Mouse (Mus musculus): ENCODE measurements around the gene Napb.
"Not testable (repeated sequence)": the region's sequence is repeated elsewhere in the genome, so short reads cannot be mapped to it uniquely, and the experiment has no call there.

Napb gene

DNA sequence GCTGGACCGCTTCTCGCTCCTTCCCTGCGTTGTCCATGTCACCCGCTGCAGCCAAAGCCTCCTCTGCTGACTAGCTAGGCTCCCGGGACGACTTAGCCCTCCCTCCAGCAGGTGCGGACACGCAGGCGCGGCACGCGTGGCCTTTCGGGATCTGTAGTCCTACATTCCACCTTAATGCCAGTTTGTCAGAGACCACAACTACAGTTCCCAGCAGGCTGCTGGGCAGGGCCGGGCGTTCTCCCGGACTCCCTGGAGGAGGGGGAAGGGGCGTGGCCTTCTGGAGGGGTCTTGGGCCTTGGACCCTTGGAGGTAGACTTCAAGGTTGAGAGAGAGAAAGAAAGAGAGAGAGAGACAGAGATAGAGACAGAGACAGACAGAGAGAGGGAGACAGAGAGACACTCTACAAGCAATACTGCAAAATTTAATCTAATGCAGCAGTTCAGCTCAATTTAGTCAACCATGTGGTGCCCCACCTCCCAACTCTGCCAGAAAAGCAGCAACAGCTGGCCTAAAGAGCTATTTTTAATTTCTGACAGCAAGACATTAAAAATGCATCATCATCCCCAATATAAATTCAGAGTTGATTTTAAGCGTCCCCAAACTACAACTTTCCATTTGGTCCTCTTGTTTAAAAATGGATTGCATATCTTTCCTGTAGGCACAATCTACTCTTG, at the start of gene Napb:
Gene Napb (minus strand): TSS at position 141 of the 674 bp plus-strand sequence.
- DNase-seq (ENCODE audit: low spot score in 2 of 2), result peak; percentile 91 to 92

DNA sequence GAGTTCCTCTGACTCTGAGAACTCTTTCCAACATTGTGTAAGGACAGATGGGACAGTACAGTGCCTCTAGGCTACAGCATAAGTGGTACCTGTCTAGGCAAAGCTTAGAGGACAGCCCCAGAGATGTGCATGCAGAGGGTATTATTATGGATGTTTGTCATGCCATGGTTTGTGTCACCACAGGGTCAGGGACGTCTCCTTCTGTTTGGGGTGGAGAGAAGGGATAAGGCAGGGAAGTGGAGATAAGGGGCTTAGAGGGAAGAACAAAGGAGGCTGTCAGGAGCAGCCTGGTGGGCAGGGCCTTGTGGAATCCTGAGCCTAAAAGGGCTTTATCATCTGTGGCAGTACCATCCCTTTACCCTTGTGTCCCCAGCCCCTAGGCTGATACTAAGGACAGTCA, 49.4 kb upstream of the Napb start, which contains the start of gene 8030411F24Rik:
Gene 8030411F24Rik (plus strand): TSS at position 301 of the 400 bp plus-strand sequence.
- DNase-seq (ENCODE audit: low spot score in 2 of 2), result no peak

DNA sequence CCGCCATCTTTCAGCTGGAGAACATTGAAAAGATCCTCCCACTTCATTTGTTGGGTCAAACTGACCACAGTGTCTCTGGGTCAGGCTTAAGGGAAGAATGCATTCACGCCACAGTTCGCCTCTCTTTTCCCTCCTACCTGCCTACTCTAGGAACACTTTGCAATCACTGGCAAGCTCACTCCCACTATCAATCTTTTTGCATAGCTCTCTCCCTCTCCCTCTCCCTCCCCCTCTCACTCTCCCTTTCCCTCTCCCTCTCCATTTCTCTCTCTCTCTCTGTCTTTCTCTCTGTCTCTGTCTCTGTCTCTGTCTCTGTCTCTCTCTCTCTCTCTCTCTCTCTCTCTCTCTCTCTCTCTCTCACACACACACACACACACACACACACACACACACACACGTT, 39.1 kb upstream of the Napb start, which contains the start of gene Cst11:
Gene Cst11 (minus strand): TSS at position 101 of the 400 bp plus-strand sequence.
- DNase-seq (ENCODE audit: low spot score in 2 of 2), result not testable (repeated sequence)

DNA sequence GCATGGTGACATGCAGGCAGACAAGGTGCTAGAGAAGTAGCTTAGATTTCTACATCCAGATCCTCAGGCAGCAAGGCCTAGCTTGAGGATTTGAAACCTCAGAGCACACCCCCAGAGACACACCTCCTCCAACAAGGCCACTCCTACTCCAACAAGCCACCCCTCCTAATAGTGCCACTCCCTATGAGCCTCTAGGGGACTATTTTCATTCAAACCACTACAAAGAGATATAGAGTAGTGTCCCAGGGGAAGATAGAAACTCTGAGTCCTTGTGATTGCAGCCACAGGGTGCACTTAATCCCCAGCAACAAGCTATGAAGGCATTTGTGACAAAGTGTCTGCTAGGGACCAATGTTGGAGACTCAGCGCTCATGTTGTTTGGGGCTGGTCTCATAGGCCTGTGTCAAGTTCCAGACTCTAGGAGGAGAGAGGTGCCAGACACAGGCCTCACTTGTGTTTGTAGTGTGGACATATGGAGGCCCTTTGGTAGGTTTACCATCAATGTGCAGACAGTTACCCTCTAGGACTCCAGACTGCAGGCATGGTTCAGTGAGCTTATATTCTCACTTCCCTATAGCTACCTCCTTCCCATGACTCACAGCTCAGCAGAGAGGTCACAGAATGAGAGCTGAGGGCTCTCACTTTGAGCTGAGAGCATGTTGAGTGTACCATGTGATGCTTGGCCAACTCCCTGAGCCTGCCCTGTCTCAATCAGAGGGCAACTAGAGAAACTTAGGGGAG, 31.6 kb upstream of the Napb start:
- no peak for DNase-seq (ENCODE audit: low spot score in 2 of 2)

DNA sequence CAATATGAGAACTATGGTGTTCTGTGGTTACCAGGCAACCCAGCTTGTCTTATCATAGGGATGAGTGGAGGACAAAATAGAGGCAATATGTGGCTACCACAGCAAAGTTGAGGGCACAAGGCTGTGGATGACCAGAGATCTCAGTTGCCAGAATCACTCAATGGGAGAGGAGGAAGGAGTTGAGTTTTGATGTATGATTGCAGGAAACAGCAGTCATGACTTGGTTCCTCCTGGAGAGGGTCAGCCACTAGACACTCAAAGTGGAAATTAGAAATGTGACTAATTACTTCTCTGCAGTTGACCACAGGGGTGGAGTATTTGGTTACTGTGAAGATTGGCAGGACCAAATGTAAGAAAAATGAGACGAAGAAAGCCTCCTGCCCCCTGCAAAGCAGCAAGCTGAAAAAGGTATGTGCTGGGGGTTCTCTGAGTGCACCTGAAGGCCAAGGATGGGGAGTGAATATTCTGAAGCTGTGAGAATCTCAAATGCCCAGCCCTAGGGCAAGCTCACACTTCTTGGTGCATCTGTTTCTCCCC, 22.1 kb upstream of the Napb start:
- DNase-seq (ENCODE audit: low spot score in 2 of 2), result no peak

DNA sequence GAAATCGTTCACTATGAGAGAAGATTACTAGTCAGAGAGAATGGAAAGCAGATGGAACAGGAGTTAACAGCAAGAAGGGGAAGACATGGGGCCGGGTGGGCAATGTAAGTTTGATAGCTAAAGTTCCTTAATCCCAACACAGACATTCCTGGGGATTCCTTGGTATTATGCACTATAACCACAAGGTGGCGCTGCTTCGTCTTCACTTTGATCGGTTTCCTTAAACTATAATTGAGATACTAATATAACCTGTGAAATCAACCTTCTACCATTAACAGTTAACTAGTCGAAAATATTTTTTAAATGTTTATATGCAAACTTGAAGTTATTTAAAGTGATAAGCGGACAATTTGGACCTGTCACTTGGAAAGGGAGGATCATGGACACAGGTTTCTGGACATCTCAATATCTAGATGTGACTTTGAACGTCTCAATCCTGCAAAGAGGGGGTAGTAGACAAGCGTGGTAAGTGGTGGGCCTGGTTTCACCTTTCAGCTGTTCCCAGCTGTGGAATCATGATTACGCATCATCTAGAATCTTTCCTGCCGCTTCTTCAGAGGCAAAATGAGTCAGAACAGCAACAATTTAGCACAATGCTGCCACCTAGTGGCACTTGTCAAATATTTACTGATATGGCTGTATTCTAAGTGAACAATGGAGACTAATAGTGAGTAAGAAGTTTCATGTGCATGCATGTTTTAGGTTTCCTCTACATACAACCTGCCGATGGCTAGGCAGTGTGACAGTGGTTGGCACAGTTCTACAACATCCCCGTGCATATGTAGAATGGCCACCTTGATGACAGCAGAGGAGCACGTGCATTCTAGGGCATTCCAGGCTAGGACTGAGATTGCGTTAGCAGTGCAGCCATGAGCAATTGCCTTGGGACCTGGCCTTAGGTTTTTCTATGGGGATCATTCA, 19.9 kb upstream of the Napb start:
- DNase-seq (ENCODE audit: low spot score in 2 of 2), result peak; percentile 28 to 61

DNA sequence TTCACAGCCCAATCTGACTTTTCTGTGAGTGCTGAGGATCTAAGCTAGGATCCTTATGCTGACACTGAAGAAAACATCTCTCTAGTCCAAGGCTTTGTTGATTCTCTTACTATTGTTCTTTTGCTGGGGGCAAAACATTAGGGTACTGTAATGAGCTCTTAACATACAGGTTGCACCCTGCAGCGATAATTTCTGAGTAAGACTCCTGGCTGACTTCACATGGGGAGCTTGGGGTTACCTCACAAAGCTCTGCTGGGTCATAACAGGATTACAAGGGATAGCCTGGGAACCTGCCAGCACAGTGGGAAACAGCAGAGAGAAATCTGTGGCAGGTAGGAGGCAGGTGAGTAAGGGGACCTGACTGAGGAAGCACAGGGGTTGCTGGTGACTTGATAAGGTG, 17.8 kb upstream of the Napb start, which contains the start of gene Cstl1:
Gene Cstl1 (plus strand): TSS at position 301 of the 400 bp plus-strand sequence.
- no peak for DNase-seq (ENCODE audit: low spot score in 2 of 2)

DNA sequence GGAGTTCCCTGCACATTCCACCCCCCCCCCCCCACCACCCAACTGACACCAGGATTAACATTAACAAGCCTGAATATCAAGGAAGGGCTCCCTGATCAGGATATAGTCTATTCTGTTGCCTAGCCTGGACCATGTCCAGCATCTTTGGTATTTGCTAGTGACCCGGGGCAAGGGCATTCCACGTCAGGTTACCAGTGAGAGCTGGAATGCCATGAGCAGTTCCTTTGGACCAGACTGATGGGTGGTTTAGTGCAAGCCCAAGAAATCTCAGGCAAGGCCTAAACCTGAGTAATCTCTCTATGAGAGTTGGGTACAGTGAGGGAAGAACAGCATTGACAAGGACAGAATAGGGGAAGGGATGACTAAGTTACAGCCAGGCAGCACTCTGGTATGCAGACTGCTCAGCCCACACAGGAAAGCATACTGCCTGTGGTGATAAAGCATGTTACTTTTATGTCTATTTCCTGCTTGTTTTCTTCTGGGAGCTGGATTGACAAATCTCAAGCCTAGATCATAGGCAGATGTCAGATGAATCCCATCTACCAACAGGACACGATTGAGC, 11.7 kb upstream of the Napb start:
- no peak for DNase-seq (ENCODE audit: low spot score in 2 of 2)

DNA sequence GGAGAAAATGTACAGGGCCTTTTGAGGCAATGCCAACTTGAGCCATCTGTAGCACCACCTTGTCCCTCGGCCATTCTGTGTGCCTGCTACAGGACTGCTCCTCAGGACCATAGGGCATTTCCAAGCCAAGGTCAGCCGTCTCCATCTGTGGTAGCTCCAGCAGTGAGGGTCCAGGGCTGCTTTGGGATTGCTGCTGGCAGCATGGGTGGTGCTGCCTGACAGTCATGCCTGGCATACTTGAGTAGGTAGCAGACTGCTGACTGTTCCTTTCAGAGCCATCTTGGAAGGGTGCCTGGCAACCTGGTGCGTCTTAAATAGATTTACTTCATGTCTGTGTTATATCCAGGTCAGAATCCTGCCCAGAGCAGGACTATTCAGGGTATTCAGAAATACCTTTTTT, 10.7 kb upstream of the Napb start:
- peak in 1 of 2 experiments; percentile 18 for DNase-seq (ENCODE audit: low spot score in 2 of 2)

DNA sequence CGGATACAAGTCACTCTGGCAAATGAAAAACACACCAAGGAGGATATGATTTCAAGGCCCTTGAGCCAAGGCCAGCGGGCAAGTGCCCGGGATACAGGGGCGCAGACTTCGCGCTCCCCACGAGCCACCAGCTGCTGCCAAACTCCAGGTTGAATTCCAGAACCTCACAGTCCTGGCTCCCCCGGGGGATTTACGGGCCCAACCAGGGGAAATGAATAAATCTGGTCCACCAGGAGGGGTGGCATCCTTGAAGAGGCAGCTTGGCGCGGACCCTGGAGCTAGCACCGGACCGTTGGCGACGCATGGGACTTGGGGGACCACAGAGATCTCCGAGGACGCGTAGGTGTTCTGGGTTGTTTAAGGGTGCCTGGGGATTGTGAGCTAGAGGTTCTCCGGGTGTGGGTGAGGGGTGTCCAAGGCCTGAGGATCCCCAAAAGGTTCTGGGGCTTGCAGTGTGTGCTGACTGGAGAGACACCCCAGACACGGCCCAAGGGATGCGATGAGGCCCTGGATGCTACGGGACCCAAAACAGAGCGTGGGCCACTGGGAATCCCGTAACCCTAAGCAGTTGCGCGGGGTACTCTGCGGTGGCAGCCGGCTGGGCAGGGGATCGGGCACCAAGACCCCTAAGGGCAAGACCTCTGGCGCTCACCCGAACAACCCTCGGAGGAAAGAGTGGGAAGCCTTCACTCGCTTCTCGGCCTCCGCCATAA, 497 bp downstream of the Napb start:
- DNase-seq (ENCODE audit: low spot score in 2 of 2), result peak; percentile 16 to 17

DNA sequence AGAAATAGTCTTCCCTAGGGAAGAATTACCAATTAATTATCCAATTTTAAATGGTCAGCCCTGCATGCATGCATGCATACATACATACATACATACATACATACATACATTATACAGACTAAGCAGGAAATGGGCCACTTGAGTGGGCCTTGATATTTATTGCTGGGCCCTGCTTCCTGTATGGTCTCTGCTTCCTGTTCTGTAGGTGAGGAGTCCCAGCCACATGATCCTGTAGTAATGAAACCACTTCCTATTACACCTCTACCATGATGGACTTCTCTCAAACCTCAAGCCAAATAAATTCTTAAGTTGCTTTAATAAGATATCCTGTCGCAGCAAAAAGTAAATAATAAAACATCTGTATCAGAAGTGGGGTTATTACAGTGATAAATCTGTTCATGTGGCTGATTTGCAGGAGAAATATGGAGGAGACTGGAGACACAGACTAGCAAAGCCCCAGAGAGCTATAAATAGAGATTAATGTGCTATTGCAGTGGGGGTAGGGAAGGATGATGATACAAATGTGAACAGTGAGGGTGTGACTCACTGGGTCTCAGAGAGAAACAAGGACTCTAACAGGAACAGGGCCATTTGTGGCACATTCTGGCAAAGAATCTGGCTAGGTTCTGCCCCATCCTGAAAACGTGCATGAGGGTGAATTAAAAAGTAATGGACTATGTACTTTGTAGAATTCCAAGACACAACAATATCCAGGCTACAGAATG, 12.8 kb downstream of the Napb start:
- no peak for DNase-seq (ENCODE audit: low spot score in 2 of 2)

DNA sequence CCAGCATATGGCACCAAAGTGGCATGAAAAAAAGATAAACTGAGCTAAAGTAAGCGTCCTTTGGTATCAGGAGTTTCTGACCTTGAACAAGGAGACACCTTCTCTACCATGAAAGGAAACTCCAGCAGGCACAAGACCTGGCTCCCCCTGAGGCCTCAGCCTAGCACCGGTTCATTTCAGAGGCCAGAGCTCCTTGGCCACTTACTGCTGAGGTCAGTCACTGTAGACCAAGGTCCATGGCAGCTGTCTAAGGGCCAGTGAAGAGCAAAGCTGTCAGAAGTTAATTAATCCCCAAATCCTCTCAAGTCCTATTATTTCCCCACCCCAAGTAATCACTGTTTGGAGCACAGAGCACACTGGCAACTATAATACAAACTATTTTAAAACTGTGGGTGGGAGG, 15.2 kb downstream of the Napb start:
- DNase-seq (ENCODE audit: low spot score in 2 of 2), result no peak

DNA sequence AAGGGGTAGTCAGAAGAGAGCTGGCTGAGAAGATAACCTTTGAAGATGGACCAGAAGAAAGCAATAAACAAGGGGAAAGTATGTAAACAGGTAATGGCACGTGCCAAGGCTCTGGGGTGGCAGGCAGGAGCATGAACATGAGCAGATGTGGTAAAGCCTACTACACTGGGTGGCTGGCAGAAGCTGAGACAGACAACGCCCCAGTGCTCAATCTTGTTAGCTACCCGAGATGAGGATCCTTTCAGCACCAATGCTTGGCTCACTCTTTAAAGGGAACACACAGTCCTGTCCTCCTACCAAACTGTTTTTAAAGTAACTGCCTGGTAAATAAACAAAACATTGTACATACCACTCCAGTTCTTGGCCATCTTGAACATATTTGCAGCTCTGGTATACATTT, 19.9 kb downstream of the Napb start:
- no peak for DNase-seq (ENCODE audit: low spot score in 2 of 2)

DNA sequence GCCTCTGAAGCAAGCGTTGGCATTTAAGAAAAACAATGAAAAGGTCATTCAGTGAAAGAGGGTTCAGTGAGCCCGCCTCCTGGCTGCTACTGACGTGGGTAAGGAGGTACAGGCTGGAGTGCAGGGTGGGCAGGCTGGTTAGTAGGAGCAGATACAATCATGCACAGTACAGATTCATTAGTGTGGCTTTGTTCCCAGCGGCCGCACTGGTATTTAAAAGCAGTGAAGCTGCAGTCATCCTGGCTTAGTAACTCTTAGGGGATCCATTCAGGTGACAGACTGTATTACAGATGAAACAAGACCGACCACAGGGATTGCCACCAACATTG, 25.1 kb downstream of the Napb start:
- DNase-seq (ENCODE audit: low spot score in 2 of 2), result no peak

DNA sequence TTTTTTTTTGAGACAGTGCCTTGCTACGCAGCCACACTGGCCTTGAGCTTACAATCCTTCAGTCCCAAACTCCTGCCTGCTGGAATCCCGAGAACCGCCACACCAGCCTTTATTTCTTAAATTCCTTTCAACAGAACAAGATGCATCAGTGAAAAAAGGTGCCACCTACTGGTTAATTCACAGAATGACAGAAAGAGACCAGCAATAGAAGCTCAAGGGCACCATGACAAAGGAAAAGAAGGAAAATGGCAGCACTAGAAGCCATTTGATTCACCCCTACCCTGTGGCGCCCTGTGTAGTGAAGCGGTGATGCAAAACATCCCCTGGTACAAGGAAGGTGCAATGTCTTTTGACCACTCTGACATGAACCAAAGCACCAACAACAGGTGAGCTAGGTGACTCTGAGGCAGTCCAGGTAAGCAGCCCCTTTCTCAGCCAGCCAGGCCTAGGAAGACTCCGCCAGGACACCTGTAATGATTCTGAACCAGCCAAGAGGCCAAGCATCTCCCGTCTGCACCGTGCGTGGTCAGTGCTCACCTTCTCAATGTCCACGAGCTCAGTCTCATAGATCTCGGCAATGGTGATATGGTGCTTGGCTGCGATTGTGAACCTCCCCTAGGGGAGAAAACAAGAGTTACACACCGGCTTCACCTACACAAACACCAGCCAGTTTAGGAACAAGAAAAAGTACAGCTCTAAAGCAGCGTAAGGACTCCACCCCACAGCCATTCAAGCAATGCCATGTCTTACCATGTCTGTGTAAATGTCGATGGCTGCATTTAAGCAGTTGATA, 25.7 kb downstream of the Napb start:
- no peak for DNase-seq (ENCODE audit: low spot score in 2 of 2)

DNA sequence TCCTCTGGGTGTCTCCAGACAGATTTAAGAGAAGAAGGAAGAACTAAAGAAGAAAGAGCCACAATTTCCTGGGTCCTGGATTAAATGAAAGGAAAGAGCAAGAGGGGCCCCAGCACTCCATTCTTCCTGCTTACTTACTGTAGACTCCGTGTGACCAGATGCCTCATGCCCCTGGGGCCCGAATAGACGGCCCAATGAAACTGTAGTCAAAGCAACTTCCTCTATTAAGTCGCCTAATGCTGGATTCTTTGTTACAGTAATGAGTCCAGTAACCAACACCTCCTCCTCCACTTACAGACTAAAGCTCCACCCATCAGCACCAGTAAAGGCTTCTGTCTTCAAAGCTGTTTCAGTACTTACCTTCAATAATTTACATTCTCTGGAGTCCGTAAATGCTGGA, 33.7 kb downstream of the Napb start:
- no peak for DNase-seq (ENCODE audit: low spot score in 2 of 2)

DNA sequence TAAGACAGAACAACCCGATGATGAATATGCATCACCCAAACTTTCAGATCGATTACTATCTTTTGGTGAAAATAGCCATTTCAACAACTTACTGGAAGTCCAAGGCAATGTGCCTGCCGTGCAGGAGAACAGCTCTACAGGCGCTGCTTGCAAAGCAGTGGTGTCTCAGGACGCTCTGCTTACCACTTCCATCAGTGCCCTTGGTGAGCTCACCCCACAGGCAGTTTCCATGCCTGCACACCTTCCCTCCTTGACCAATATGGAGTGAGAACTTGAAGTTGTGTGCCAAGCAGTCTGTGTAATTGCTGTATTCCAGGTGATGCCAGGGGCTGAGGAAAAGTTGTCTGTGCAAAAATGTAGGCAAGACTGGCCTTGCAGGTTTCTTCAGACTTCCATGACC, 41.5 kb downstream of the Napb start:
- no peak for DNase-seq (ENCODE audit: low spot score in 2 of 2)

DNA sequence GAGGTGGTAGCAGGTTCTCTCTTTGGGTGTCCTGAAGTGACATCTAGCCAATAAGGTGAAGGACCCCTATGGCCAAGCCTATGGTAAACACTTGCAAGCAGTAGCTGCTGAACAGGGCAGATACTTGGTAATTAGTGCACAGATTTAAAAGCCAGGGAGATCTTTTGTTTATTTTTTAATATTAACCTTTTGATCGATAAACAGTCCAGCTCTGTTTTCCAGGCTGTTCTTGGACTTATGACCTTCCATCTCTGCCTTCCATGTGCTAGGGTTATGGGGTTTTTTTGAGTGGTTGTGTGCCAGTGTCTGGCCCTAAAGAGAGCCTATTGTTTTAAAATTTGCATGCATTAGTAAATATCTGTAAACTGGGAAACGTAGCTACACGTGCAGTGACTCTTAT, 42.0 kb downstream of the Napb start:
- no peak for DNase-seq (ENCODE audit: low spot score in 2 of 2)

DNA sequence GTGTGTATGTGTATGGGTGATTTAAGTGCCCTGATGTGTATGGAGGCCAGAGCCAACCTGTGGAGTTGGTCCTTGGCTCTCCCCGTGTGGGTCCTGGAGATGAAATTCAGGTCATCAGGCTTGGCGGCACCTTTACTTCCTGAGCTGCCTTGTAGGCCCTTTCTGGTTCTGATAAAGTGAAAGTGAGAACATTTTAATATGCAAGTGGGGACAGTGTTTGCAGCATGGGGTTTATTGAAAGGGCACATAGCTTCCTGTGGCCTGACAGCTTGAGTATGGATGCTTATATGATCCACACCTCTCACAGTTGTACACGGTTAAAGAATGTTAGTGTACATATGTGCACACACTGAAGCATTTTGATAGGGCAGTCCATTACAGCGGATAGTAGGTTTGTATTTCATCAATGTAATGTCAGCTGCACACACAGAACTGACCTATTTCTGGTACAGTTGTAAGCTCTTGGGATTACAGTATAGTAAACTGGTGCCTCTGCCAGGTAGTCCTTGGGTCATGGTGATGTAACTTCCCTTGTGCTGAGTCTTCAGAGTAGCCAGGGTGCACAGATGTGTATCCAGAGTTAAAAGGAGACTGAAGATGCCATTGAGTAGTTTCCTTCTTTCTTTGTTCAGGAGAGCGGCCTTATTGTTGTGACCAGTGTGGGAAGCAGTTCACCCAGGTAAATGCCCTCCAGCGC, 42.7 kb downstream of the Napb start:
- DNase-seq (ENCODE audit: low spot score in 2 of 2), result no peak
